Mouse (Mus musculus) gastrocnemius, adult 2 months (tissue): ENCODE measurements around the gene Stxbp1. TPM values are rescaled to one million over a fixed set of nuclear protein-coding genes. Genes with fewer than 3 reads are reported as not detected.

Experiments used
- DNase-seq: peaks from one replicate; pipeline ENCODE4 v3.0.0; 2022
- H3K27ac ChIP-seq: fragments of 200-600 bp; 2 replicates; pipeline ENCODE4 v1.8.1; 2022; ENCODE audit warnings: mild to moderate bottlenecking
- H3K4me3 ChIP-seq: fragments of 200-600 bp; 2 replicates; pipeline ENCODE4 v1.8.1; 2022; ENCODE audit warnings: mild to moderate bottlenecking, moderate library complexity
- CTCF ChIP-seq: fragments of 200-600 bp; IDR thresholded peaks from 2 replicates; pipeline ENCODE4 v1.8.1; 2022; ENCODE audit warnings: antibody characterized with exemption, mild to moderate bottlenecking, moderate library complexity
- intact Hi-C: fragments of 180-260 bp; cut with DNase I; formaldehyde crosslinking; loops from one replicate; pipeline ENCODE4 v1.15.1; 2025
- total RNA-seq, 2 experiments: library from RNA; stranded (reverse); gene quantifications; 2 replicates each; pipeline ENCODE4 v1.2.3; 2021

Stxbp1 gene
- total RNA-seq, 2 experiments from 2014 or later: 2.0 to 3.9 TPM

GRCm38 (mm10) chr2:32749082-32749481 lies 98.0 kb downstream of the Stxbp1 start:
- Histone ChIP-seq H3K27ac (no peak overlapping the region), H3K4me3 (no peak overlapping the region)
- TF ChIP-seq CTCF: no peak
- intact Hi-C loops: no loop called here
- no peak for DNase-seq

GRCm38 (mm10) chr2:32744272-32744982 lies 102.6 kb downstream of the Stxbp1 start:
- TF ChIP-seq CTCF: no peak
- DNase-seq: no peak
- intact Hi-C loops: no loop called here
- Histone ChIP-seq H3K4me3 (no peak overlapping the region), H3K27ac (no peak overlapping the region)

- DNase-seq: no peak
- Histone ChIP-seq H3K4me3 (peak overlapping the region; percentile 67), H3K27ac (no peak overlapping the region)
- intact Hi-C loops: no loop called here
- TF ChIP-seq CTCF: no peak
Measured at GRCm38 (mm10) chr2:32742173-32742531, 104.9 kb downstream of the Stxbp1 start.

GRCm38 (mm10) chr2:32741273-32742172 lies 105.5 kb downstream of the Stxbp1 start:
- peak overlapping the region; percentile 67 for H3K4me3 ChIP-seq
- DNase-seq: peak; percentile 61
- peak overlapping the region; percentile 28; the same call in 1 of the 2 replicates for H3K27ac ChIP-seq
- intact Hi-C loops: no loop called here
- no peak for TF ChIP-seq CTCF

- Histone ChIP-seq H3K27ac (peak within 1 kb of the TSS; percentile 28; the same call in 1 of the 2 replicates), H3K4me3 (peak within 1 kb of the TSS; percentile 67)
- intact Hi-C loops: no loop called here
- TF ChIP-seq CTCF: no peak
- DNase-seq: no peak
Measured at GRCm38 (mm10) chr2:32740916-32741272, 106.2 kb downstream of the Stxbp1 start, which contains the start of gene 6330409D20Rik. Gene 6330409D20Rik (minus strand): TSS chr2:32741016.

GRCm38 (mm10) chr2:32739311-32739710 lies 107.7 kb downstream of the Stxbp1 start:
- TF ChIP-seq CTCF: no peak
- no peak for DNase-seq
- H3K27ac ChIP-seq: peak overlapping the region; percentile 1; the same call in 1 of the 2 replicates
- no peak overlapping the region; the same call in 1 of the 2 replicates for H3K4me3 ChIP-seq
- intact Hi-C loops: no loop called here

Other genes with a start within 250 kb of the Stxbp1 start
- 10 to 100 TPM; 46.8 to 56.5 TPM for gene St6galnac6, start 247.5 kb downstream of the Stxbp1 start, total RNA-seq
- gene Ak1, start 225.5 kb downstream of the Stxbp1 start, total RNA-seq: 1,000 to 10,000 TPM; 1,555 to 1,869 TPM
- 10 to 100 TPM; 26.5 to 38.8 TPM for gene Eng, start 200.7 kb downstream of the Stxbp1 start, total RNA-seq
- gene Fpgs, start 143.1 kb downstream of the Stxbp1 start, total RNA-seq: 1 to 10 TPM; 5.9 to 6.9 TPM
- 10 to 100 TPM; 20.2 to 22.0 TPM for gene Cdk9, start 134.2 kb downstream of the Stxbp1 start, total RNA-seq
- 10 to 100 TPM in 1 of 2 experiments, 1 to 10 TPM in 1; 4.4 to 12.0 TPM for gene Sh2d3c, start 126.2 kb downstream of the Stxbp1 start, total RNA-seq
- gene 6330409D20Rik, start 106.2 kb downstream of the Stxbp1 start, total RNA-seq: not detected
- gene Tor2a, start 90.0 kb downstream of the Stxbp1 start, total RNA-seq: 1 to 10 TPM; 3.7 to 4.9 TPM
- not detected for gene Ttc16, start 71.6 kb downstream of the Stxbp1 start, total RNA-seq
- 1 to 10 TPM; 1.3 to 2.5 TPM for gene Ptrh1, start 71.5 kb downstream of the Stxbp1 start, total RNA-seq
- gene Cfap157, start 62.8 kb downstream of the Stxbp1 start, total RNA-seq: not detected
- 1 to 10 TPM; 4.8 to 7.2 TPM for gene Fam129b, start 28.9 kb upstream of the Stxbp1 start, total RNA-seq
- gene Rpl12, start 114.3 kb upstream of the Stxbp1 start, total RNA-seq: 10 to 100 TPM; 80.6 to 90.3 TPM
- 10 to 100 TPM in 1 of 2 experiments, 1 to 10 TPM in 1; 9.9 to 14.1 TPM for gene Lrsam1, start 114.4 kb upstream of the Stxbp1 start, total RNA-seq
- gene Slc2a8, start 134.8 kb upstream of the Stxbp1 start, total RNA-seq: 10 to 100 TPM in 1 of 2 experiments, 1 to 10 TPM in 1; 8.1 to 11.2 TPM